Comparison of ENCODE assay signal across 8 mouse cellular contexts in the genomic region with DNA sequence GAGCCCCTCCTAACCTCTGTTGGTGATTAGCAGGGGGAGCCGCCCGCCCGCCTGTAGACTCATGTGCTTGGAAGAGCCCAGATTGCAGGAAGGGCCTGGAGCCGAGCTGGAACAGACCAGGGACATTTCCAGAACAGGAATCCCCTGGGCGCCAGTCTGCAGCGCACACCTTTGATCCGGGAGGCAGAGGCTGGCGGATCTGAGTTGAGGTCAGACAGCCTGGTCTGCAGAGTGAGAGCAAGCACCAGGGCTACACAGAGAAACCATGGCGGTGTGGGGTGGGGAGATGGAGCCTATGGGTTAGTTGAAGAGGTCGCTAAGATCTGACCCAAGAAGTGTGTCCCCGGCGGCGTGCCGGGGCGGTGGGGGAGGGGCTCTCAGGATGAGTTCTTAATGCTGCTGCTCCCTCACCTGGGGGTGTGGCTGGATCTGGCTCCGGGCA. TPM values are rescaled to one million over a fixed set of nuclear protein-coding genes. Genes with fewer than 3 reads are reported as not detected.
DNase-seq lines count a peak whose midpoint lies in the region; ATAC-seq and TF ChIP-seq lines count a peak whose summit lies in the region.

No protein-coding gene starts in this region.

- H3K4me1 ChIP-seq in lung, embryonic 14.5 days (ENCODE audit: insufficient read depth), result peaks cover 68% of the 10 kb centered on the region
- peaks cover 68 to 86% of the 10 kb centered on the region in 2 experiments for H3K4me1 ChIP-seq in heart, embryonic 14.5 days (ENCODE audit: control insufficient read depth in 2 of 2, insufficient read depth in 2 of 2, low read length in 2 of 2)
- peaks cover 80% of the 10 kb centered on the region for H3K4me1 ChIP-seq in limb, embryonic 12.5 days (replicated peaks)
- H3K4me1 ChIP-seq in hindbrain, embryonic 13.5 days (replicated peaks), result peaks cover 74% of the 10 kb centered on the region

- H3K4me3 ChIP-seq in lung, embryonic 14.5 days (ENCODE audit: low read depth, low read length), result no peak overlapping the region
- no peak overlapping the region for H3K4me3 ChIP-seq in heart, embryonic 14.5 days (ENCODE audit: control insufficient read depth in 1 of 2, insufficient read depth in 1 of 2, low read depth in 1 of 2, low read length in 2 of 2)
- H3K4me3 ChIP-seq in limb, embryonic 12.5 days (replicated peaks), result no peak overlapping the region
- no peak overlapping the region for H3K4me3 ChIP-seq in hindbrain, embryonic 13.5 days

- H3K9me3 ChIP-seq in lung, embryonic 14.5 days (ENCODE audit: low read depth, low read length), result no peaks in the 10 kb centered on the region
- H3K9me3 ChIP-seq in heart, embryonic 14.5 days (ENCODE audit: control insufficient read depth, low read length), result no peaks in the 10 kb centered on the region
- no peaks in the 10 kb centered on the region for H3K9me3 ChIP-seq in limb, embryonic 12.5 days
- no peaks in the 10 kb centered on the region for H3K9me3 ChIP-seq in hindbrain, embryonic 13.5 days

- peak overlapping the region; percentile 6; the same call in 1 of the 2 replicates for H3K9ac ChIP-seq in lung, embryonic 14.5 days
- peak overlapping the region; percentile 50; the same call in 1 of the 2 replicates for H3K9ac ChIP-seq in heart, embryonic 14.5 days (ENCODE audit: low read length)
- H3K9ac ChIP-seq in limb, embryonic 12.5 days (replicated peaks), result peak overlapping the region; percentile 44
- no peak overlapping the region for H3K9ac ChIP-seq in hindbrain, embryonic 13.5 days

- H3K36me3 ChIP-seq in lung, embryonic 14.5 days (ENCODE audit: insufficient read depth), result no peaks in the 10 kb centered on the region
- H3K36me3 ChIP-seq in heart, embryonic 14.5 days (ENCODE audit: control insufficient read depth, insufficient read depth, low read length), result no peaks in the 10 kb centered on the region
- peaks cover 7% of the 10 kb centered on the region; the same call in 1 of the 2 replicates for H3K36me3 ChIP-seq in limb, embryonic 12.5 days
- H3K36me3 ChIP-seq in hindbrain, embryonic 13.5 days, result no peaks in the 10 kb centered on the region

- no peak for TF ChIP-seq CTCF in lung, embryonic 14.5 days (IDR thresholded peaks at IDR 0.05; ENCODE audit: low read depth)

- 15% methylated on average over 16 of the region's 16 CpGs for WGBS in lung, embryonic 14.5 days
- 11% methylated on average over 16 of the region's 16 CpGs for WGBS in heart, embryonic 14.5 days
- WGBS in limb, embryonic 12.5 days, result 5% methylated on average over 16 of the region's 16 CpGs
- WGBS in hindbrain, embryonic 13.5 days, result 30% methylated on average over 16 of the region's 16 CpGs

- H3K27me3 ChIP-seq in lung, embryonic 14.5 days (ENCODE audit: insufficient read depth, low read length), result no peaks in the 10 kb centered on the region
- H3K27me3 ChIP-seq in heart, embryonic 14.5 days (ENCODE audit: control insufficient read depth, insufficient read depth, low read length), result no peaks in the 10 kb centered on the region
- no peaks in the 10 kb centered on the region for H3K27me3 ChIP-seq in limb, embryonic 12.5 days
- no peaks in the 10 kb centered on the region for H3K27me3 ChIP-seq in hindbrain, embryonic 13.5 days

- no peak for ATAC-seq in lung, embryonic 14.5 days (ENCODE audit: insufficient read depth)
- no peak for ATAC-seq in heart, embryonic 14.5 days (ENCODE audit: insufficient number of reproducible peaks, insufficient read depth, low FRiP score, low read depth)
- ATAC-seq in limb, embryonic 12.5 days (ENCODE audit: insufficient number of reproducible peaks, insufficient read depth, low FRiP score, low TSS enrichment, low read depth), result no peak
- ATAC-seq in hindbrain, embryonic 13.5 days (ENCODE audit: low FRiP score), result no peak

- peak overlapping the region; percentile 37 for H3K4me2 ChIP-seq in lung, embryonic 14.5 days
- H3K4me2 ChIP-seq in heart, embryonic 14.5 days (ENCODE audit: low read length), result peak overlapping the region; percentile 48
- peak overlapping the region; percentile 45 for H3K4me2 ChIP-seq in limb, embryonic 12.5 days
- H3K4me2 ChIP-seq in hindbrain, embryonic 13.5 days, result no peak overlapping the region

- DNase-seq in lung, embryonic 14.5 days, result no peak
- no peak for DNase-seq in lung, postnatal 25 days (ENCODE audit: low spot score)
- DNase-seq in adrenal gland, postnatal 10 days, result peak; percentile 66
- no peak for DNase-seq in layer of hippocampus, postnatal 36 days
- DNase-seq in embryo, embryonic 9.5 days (ENCODE audit: extremely low spot score), result no peak

- H3K27ac ChIP-seq in lung, embryonic 14.5 days (ENCODE audit: low read depth), result peak overlapping the region; percentile 66
- peak overlapping the region; percentile 32 to 69 for H3K27ac ChIP-seq in heart, embryonic 14.5 days (replicated peaks in 1 of 2; ENCODE audit: control insufficient read depth in 1 of 2, insufficient read depth in 1 of 2, low read depth in 2 of 2, low read length in 2 of 2)
- peak overlapping the region; percentile 71 for H3K27ac ChIP-seq in limb, embryonic 12.5 days
- H3K27ac ChIP-seq in hindbrain, embryonic 13.5 days, result no peak overlapping the region

RNA-seq across cellular contexts. Expression of gene Rplp0, which starts 25.0 kb away (rescaled TPM):
- polyA plus RNA-seq in lung, embryonic 14.5 days (2014; fragmentation: Nextera tagmentation; extraction: Ambion mirVana), result 1,859 and 1,954 TPM in 2 replicates
- 100 to 1,000 TPM; 933 to 968 TPM for total RNA-seq in adrenal gland, postnatal 10 days (2021)
- 1,183 and 1,268 TPM in 2 replicates for polyA plus RNA-seq in heart, embryonic 14.5 days (2014; fragmentation: Nextera tagmentation; extraction: Ambion mirVana)
- polyA plus RNA-seq in limb, embryonic 12.5 days (2016; fragmentation: Nextera tagmentation; extraction: Ambion mirVana), result 1,237 and 1,243 TPM in 2 replicates
- polyA plus RNA-seq in hindbrain, embryonic 13.5 days (2015; fragmentation: Nextera tagmentation; extraction: Ambion mirVana), result 895 and 907 TPM in 2 replicates
- total RNA-seq in layer of hippocampus, postnatal 36 days (2021), result 100 to 1,000 TPM; 223 to 227 TPM

RNA-seq across cellular contexts. Expression of gene Pxn, which starts 27.8 kb away (rescaled TPM):
- 22.3 and 25.2 TPM in 2 replicates for polyA plus RNA-seq in lung, embryonic 14.5 days (2014; fragmentation: Nextera tagmentation; extraction: Ambion mirVana)
- total RNA-seq in adrenal gland, postnatal 10 days (2021), result 10 to 100 TPM; 55.1 to 72.4 TPM
- polyA plus RNA-seq in heart, embryonic 14.5 days (2014; fragmentation: Nextera tagmentation; extraction: Ambion mirVana), result 14.4 and 19.1 TPM in 2 replicates
- polyA plus RNA-seq in limb, embryonic 12.5 days (2016; fragmentation: Nextera tagmentation; extraction: Ambion mirVana), result 40.3 and 47.1 TPM in 2 replicates
- 19.9 and 23.4 TPM in 2 replicates for polyA plus RNA-seq in hindbrain, embryonic 13.5 days (2015; fragmentation: Nextera tagmentation; extraction: Ambion mirVana)
- total RNA-seq in layer of hippocampus, postnatal 36 days (2021), result 10 to 100 TPM; 39.8 to 46.1 TPM

RNA-seq across cellular contexts. Expression of gene Gcn1l1, which starts 30.7 kb away (rescaled TPM):
- 52.9 and 58.8 TPM in 2 replicates for polyA plus RNA-seq in lung, embryonic 14.5 days (2014; fragmentation: Nextera tagmentation; extraction: Ambion mirVana)
- 10 to 100 TPM; 52.4 to 63.2 TPM for total RNA-seq in adrenal gland, postnatal 10 days (2021)
- 25.2 and 26.3 TPM in 2 replicates for polyA plus RNA-seq in heart, embryonic 14.5 days (2014; fragmentation: Nextera tagmentation; extraction: Ambion mirVana)
- polyA plus RNA-seq in limb, embryonic 12.5 days (2016; fragmentation: Nextera tagmentation; extraction: Ambion mirVana), result 55.4 and 57.4 TPM in 2 replicates
- polyA plus RNA-seq in hindbrain, embryonic 13.5 days (2015; fragmentation: Nextera tagmentation; extraction: Ambion mirVana), result 42.2 and 42.4 TPM in 2 replicates
- 10 to 100 TPM; 69.4 to 73.1 TPM for total RNA-seq in layer of hippocampus, postnatal 36 days (2021)

RNA-seq across cellular contexts. Expression of gene Sirt4, which starts 49.8 kb away (rescaled TPM):
- 22.8 and 23.9 TPM in 2 replicates for polyA plus RNA-seq in lung, embryonic 14.5 days (2014; fragmentation: Nextera tagmentation; extraction: Ambion mirVana)
- 10 to 100 TPM; 15.8 to 31.4 TPM for total RNA-seq in adrenal gland, postnatal 10 days (2021)
- 19.2 and 22.5 TPM in 2 replicates for polyA plus RNA-seq in heart, embryonic 14.5 days (2014; fragmentation: Nextera tagmentation; extraction: Ambion mirVana)
- polyA plus RNA-seq in limb, embryonic 12.5 days (2016; fragmentation: Nextera tagmentation; extraction: Ambion mirVana), result 21.9 and 24.9 TPM in 2 replicates
- 30.0 TPM in 2 replicates for polyA plus RNA-seq in hindbrain, embryonic 13.5 days (2015; fragmentation: Nextera tagmentation; extraction: Ambion mirVana)
- total RNA-seq in layer of hippocampus, postnatal 36 days (2021), result 10 to 100 TPM; 46.4 to 50.7 TPM
